Comparison of ENCODE assay signal across 8 mouse cellular contexts in the genomic region with DNA sequence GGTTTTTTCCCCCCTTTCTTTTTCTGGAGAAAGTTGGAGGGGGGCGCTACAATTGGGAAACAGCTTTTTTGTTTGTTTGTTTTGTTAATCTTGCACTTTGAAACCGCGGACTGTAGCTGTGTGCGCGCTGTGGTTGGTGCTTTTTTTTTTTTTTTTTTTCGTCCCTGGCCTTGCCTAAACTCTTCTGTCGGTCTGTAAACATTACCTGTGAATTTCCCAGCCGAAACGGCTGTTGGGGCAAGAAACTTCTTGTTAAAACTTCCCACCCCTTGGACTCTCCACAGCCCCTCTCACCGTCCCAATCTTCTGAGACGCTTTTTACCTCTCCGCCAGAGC. TPM values are rescaled to one million over a fixed set of nuclear protein-coding genes. Genes with fewer than 3 reads are reported as not detected.
DNase-seq lines count a peak whose midpoint lies in the region; ATAC-seq and TF ChIP-seq lines count a peak whose summit lies in the region.

No protein-coding gene starts in this region.

- no peaks in the 10 kb centered on the region for H3K36me3 ChIP-seq in testis, adult 2 months (ENCODE audit: control insufficient read depth, insufficient read depth, low read length)
- H3K36me3 ChIP-seq in liver, embryonic 13.5 days, result no peaks in the 10 kb centered on the region
- H3K36me3 ChIP-seq in stomach, embryonic 16.5 days (ENCODE audit: control insufficient read depth, insufficient read depth, low read length), result no peaks in the 10 kb centered on the region

- peak overlapping the region; percentile 69 for H3K9ac ChIP-seq in liver, embryonic 13.5 days
- peak overlapping the region; percentile 87 for H3K9ac ChIP-seq in stomach, embryonic 16.5 days (ENCODE audit: low read length)

- H3K27me3 ChIP-seq in cerebellum, adult 2 months (ENCODE audit: control insufficient read depth, insufficient read depth, low read length), result no peaks in the 10 kb centered on the region
- H3K27me3 ChIP-seq in testis, adult 2 months (ENCODE audit: control insufficient read depth, insufficient read depth, low read length), result no peaks in the 10 kb centered on the region
- peaks cover 44% of the 10 kb centered on the region for H3K27me3 ChIP-seq in liver, embryonic 13.5 days
- no peaks in the 10 kb centered on the region for H3K27me3 ChIP-seq in stomach, embryonic 16.5 days (ENCODE audit: control insufficient read depth, insufficient read depth, low read length)

- no peak for TF ChIP-seq POLR2A in cerebellum, adult 2 months (IDR thresholded peaks at IDR 0.05; ENCODE audit: borderline replicate concordance, insufficient read depth, low read length)
- no peak for TF ChIP-seq POLR2A in testis, adult 2 months (IDR thresholded peaks at IDR 0.05; ENCODE audit: control insufficient read depth, low read depth, low read length)

- peaks cover 10% of the 10 kb centered on the region; the same call in 1 of the 2 replicates for H3K4me1 ChIP-seq in cerebellum, adult 2 months (ENCODE audit: control insufficient read depth, insufficient read depth, low read length)
- peaks cover 29% of the 10 kb centered on the region for H3K4me1 ChIP-seq in testis, adult 2 months (ENCODE audit: control insufficient read depth, insufficient read depth, low read length)
- H3K4me1 ChIP-seq in liver, embryonic 13.5 days (replicated peaks), result peaks cover 29% of the 10 kb centered on the region
- peaks cover 40% of the 10 kb centered on the region for H3K4me1 ChIP-seq in stomach, embryonic 16.5 days (ENCODE audit: control insufficient read depth, insufficient read depth, low read length)

- WGBS in cerebellum, adult 2 months, result under 1% methylated on average over 12 of the region's 12 CpGs
- 0% methylated on average over 12 of the region's 12 CpGs for WGBS in liver, embryonic 13.5 days (ENCODE audit: insufficient replicate concordance)
- 0% methylated on average over 12 of the region's 12 CpGs for WGBS in stomach, embryonic 16.5 days

- H3K4me3 ChIP-seq in cerebellum, adult 2 months (replicated peaks; ENCODE audit: insufficient read depth, low read depth, low read length), result peak overlapping the region; percentile 58
- H3K4me3 ChIP-seq in testis, adult 2 months (ENCODE audit: control insufficient read depth, low read depth, low read length), result peak overlapping the region; percentile 74
- peak overlapping the region; percentile 65 for H3K4me3 ChIP-seq in liver, embryonic 13.5 days (replicated peaks)
- peak overlapping the region; percentile 78 for H3K4me3 ChIP-seq in stomach, embryonic 16.5 days (replicated peaks; ENCODE audit: low read length)

- DNase-seq in cerebellum, adult 2 months, result no peak
- DNase-seq in cerebellum, adult 11-12 months, result no peak
- DNase-seq in testis, postnatal 10 days (ENCODE audit: low spot score), result no peak
- no peak for DNase-seq in liver, embryonic 13.5 days
- no peak for DNase-seq in adrenal gland, postnatal 36 days
- no peak for DNase-seq in embryo, embryonic 10 days (ENCODE audit: low spot score)

- no peak overlapping the region for H3K27ac ChIP-seq in cerebellum, adult 2 months (ENCODE audit: insufficient read depth, low read length)
- H3K27ac ChIP-seq in testis, adult 2 months (ENCODE audit: control insufficient read depth, insufficient read depth, low read depth, low read length), result peak overlapping the region; percentile 61
- H3K27ac ChIP-seq in liver, embryonic 13.5 days, result peak overlapping the region; percentile 71
- peak overlapping the region; percentile 98 for H3K27ac ChIP-seq in stomach, embryonic 16.5 days (ENCODE audit: low read length)

- no peaks in the 10 kb centered on the region for H3K9me3 ChIP-seq in liver, embryonic 13.5 days (replicated peaks)
- H3K9me3 ChIP-seq in stomach, embryonic 16.5 days (replicated peaks; ENCODE audit: control insufficient read depth, low read length), result no peaks in the 10 kb centered on the region

- TF ChIP-seq CTCF in cerebellum, adult 2 months (IDR thresholded peaks at IDR 0.05; ENCODE audit: borderline replicate concordance, insufficient read depth, low read depth, low read length), result no peak
- TF ChIP-seq CTCF in testis, adult 2 months (IDR thresholded peaks at IDR 0.05; ENCODE audit: control insufficient read depth, insufficient read depth, insufficient replicate concordance, low read depth, low read length), result no peak

- no peak for ATAC-seq in liver, embryonic 13.5 days (ENCODE audit: low read depth)
- ATAC-seq in stomach, embryonic 16.5 days (ENCODE audit: insufficient read depth, low FRiP score), result no peak

- peak overlapping the region; percentile 74 for H3K4me2 ChIP-seq in liver, embryonic 13.5 days
- peak overlapping the region; percentile 73 for H3K4me2 ChIP-seq in stomach, embryonic 16.5 days (ENCODE audit: low read depth, low read length)

RNA-seq across cellular contexts. Expression of a gene that starts 0.3 kb away (rescaled TPM):
- polyA plus RNA-seq in cerebellum, adult 2 months (2012; rRNA removed), result 21.8 and 24.4 TPM in 2 replicates
- 8.9 and 10.4 TPM in 2 replicates for polyA plus RNA-seq in testis, adult 2 months (2012; rRNA removed)
- 25.0 and 31.3 TPM in 2 replicates for polyA plus RNA-seq in liver, embryonic 13.5 days (2015; fragmentation: Nextera tagmentation; extraction: Ambion mirVana)
- 118 and 119 TPM in 2 replicates for polyA plus RNA-seq in stomach, embryonic 16.5 days (2015; fragmentation: Nextera tagmentation; extraction: Ambion mirVana)
- total RNA-seq in adrenal gland, postnatal 36 days (2021), result 100 to 1,000 TPM in 1 of 2 experiments, 10 to 100 TPM in 1; 72.9 to 126 TPM
